Mouse (Mus musculus) E14TG2a.4 (cell line): ENCODE measurements around the gene Lrfn4.

Experiments used
- CTCF ChIP-seq: conservative IDR thresholded peaks from 2 replicates; pipeline ENCODE4 v1.5.1; 2014; ENCODE audit warnings: low read length
- NANOG ChIP-seq: IDR thresholded peaks from 2 replicates; pipeline ENCODE4 v1.6.1; 2014; ENCODE audit warnings: borderline replicate concordance, low read length, mixed read lengths
- POU5F1 ChIP-seq: IDR thresholded peaks from 2 replicates; pipeline ENCODE4 v1.6.1; 2014; ENCODE audit warnings: low read length, borderline replicate concordance

- TF ChIP-seq CTCF (no peak), NANOG (no peak), POU5F1 (no peak)
Measured at GRCm38 (mm10) chr19:4571658-4572057, 43.8 kb downstream of the Lrfn4 start.
